Mouse (Mus musculus) ES-E14 (cell line): ENCODE measurements at regions not wholly inside any gene's neighbourhood (a gene's known extent, or its start where the extent isn't known, plus 50 kb on each side); places are given as distances from the start of the nearest gene placed in this dataset.
A peak's percentile ranks its signal among the peaks of the same experiment; 100 is the strongest.

ENCODE experiments used
- DNase-seq: peaks from one replicate; pipeline ENCODE4 v3.0.0-alpha.2; 2013; ENCODE audit warnings: low read depth, low spot score
- H3K27ac ChIP-seq: 2 replicates; pipeline ENCODE4 v1.5.1; 2012; ENCODE audit warnings: low read depth, mild to moderate bottlenecking, low read length, moderate library complexity, mixed read lengths; ENCODE audit not compliant: poor library complexity, insufficient read depth, severe bottlenecking
- H3K36me3 ChIP-seq: 2 replicates; pipeline ENCODE4 v1.6.1; 2012; ENCODE audit warnings: mild to moderate bottlenecking, low read length, moderate library complexity, mixed read lengths; ENCODE audit not compliant: control insufficient read depth, poor library complexity, insufficient read depth, severe bottlenecking
- H3K4me1 ChIP-seq, 2 experiments: fragments of 150-350 bp in 1 of 2; sonication (generic) in 1 of 2; 2 replicates each; pipeline ENCODE4 v1.6.1; 2012; ENCODE audit warnings: low read length in 2 of 2, mild to moderate bottlenecking in 1 of 2, mixed read lengths in 1 of 2; ENCODE audit not compliant: control insufficient read depth in 2 of 2, insufficient read depth in 2 of 2, poor library complexity in 1 of 2
- H3K4me3 ChIP-seq, 2 experiments: fragments of 150-350 bp in 1 of 2; sonication (generic) in 1 of 2; 2 replicates each; pipeline ENCODE4 v1.5.1; 2012; ENCODE audit warnings: low read length in 2 of 2, low read depth in 1 of 2, mild to moderate bottlenecking in 1 of 2, mixed read lengths in 1 of 2; ENCODE audit not compliant: insufficient read depth in 1 of 2, poor library complexity in 1 of 2, severe bottlenecking in 1 of 2
- H3K9ac ChIP-seq: 2 replicates; pipeline ENCODE4 v1.6.1; 2012; ENCODE audit warnings: low read depth, mild to moderate bottlenecking, low read length, mixed read lengths; ENCODE audit not compliant: poor library complexity, insufficient read depth, severe bottlenecking
- H3K9me3 ChIP-seq: fragments of 150-350 bp; sonication (generic); 2 replicates; pipeline ENCODE4 v1.6.1; 2012; ENCODE audit warnings: low read depth, mild to moderate bottlenecking, low read length; ENCODE audit not compliant: control insufficient read depth, insufficient read depth
- CHD2 ChIP-seq: IDR thresholded peaks from 2 replicates; pipeline ENCODE4 v1.6.1; 2014; ENCODE audit warnings: mild to moderate bottlenecking, low read depth, low read length, inconsistent platforms
- HCFC1 ChIP-seq: IDR thresholded peaks from 2 replicates; pipeline ENCODE4 v1.6.1; 2012; ENCODE audit warnings: low read length, inconsistent platforms, borderline replicate concordance; ENCODE audit not compliant: insufficient read depth
- MAFK ChIP-seq: IDR thresholded peaks from 2 replicates; pipeline ENCODE4 v1.6.1; 2014; ENCODE audit warnings: mild to moderate bottlenecking, low read depth, low read length, inconsistent platforms; ENCODE audit not compliant: insufficient read depth
- ZC3H11A ChIP-seq: IDR thresholded peaks from 2 replicates; pipeline ENCODE4 v1.6.1; 2012; ENCODE audit warnings: low read depth, mild to moderate bottlenecking, inconsistent platforms, low read length, borderline replicate concordance
- ZNF384 ChIP-seq: IDR thresholded peaks from 2 replicates; pipeline ENCODE4 v1.6.1; 2012; ENCODE audit warnings: low read depth, low read length, inconsistent platforms
- in situ Hi-C, 2 experiments: fragments of 600-800 bp; cut with MboI; formaldehyde crosslinking; loops; one replicate each; pipeline ENCODE4 v1.15.1; 2025; ENCODE audit warnings: low sequenced_read_pairs in 2 of 2, inconsistent platforms in 1 of 2; ENCODE audit not compliant: unreplicated experiment in 2 of 2

DNA sequence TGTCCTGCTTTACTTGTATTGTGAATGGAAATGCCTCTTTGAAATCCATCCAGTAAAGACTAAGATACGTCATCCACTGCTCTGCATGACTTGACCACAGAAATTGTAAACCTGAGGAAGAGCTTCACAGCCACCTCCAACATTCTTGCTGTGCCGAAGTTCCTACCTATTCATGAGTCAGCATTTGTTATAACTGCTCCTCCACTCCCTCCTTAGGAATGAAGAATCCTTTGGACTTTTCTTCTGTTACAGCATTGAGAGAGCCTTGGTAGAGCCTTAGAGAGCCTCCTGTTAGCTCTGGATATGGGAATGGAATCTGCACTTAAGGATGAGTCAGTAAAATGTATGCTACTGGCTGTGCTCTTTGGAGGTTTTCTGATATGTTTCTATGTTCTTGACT lies 750.5 kb upstream of the Gcfc2 start:
- no peak overlapping the region for H3K27ac ChIP-seq
- in situ Hi-C loops, result no loop called here
- H3K36me3 ChIP-seq, result no peaks in the 10 kb centered on the region
- H3K4me3 ChIP-seq, result no peak overlapping the region
- H3K4me1 ChIP-seq, result no peaks in the 10 kb centered on the region
- DNase-seq, result no peak
- no peak overlapping the region for H3K9ac ChIP-seq
- peak; percentile 61; the same call in 1 of the 2 replicates for TF ChIP-seq MAFK
- TF ChIP-seq HCFC1, result no peak
- no peak for TF ChIP-seq CHD2
- H3K9me3 ChIP-seq, result no peaks in the 10 kb centered on the region

DNA sequence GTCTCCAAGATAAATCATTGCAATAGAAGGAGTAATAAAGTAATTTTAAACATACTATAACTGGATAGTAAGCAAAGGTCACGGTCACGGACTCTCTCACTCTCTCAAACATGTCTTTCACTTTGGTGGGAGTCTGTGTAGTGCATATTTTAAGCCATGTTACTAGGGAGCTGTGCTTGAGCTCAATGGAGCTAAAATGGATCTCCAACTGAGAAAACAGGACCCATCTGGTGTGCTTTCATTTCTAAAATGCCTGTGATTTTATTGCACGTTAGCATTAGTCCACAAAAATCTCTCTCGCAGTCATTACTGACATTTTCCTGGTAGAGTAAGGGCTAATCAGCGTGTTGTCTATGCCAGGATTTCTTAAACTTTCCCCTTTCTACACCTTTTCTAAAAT lies 733.3 kb upstream of the Gcfc2 start:
- Histone ChIP-seq H3K4me1 (no peaks in the 10 kb centered on the region), H3K9me3 (no peaks in the 10 kb centered on the region), H3K36me3 (no peaks in the 10 kb centered on the region), H3K4me3 (no peak overlapping the region), H3K9ac (no peak overlapping the region), H3K27ac (no peak overlapping the region)
- in situ Hi-C loops, result no loop called here
- DNase-seq, result no peak
- TF ChIP-seq MAFK (no peak), CHD2 (no peak), ZNF384 (no peak), ZC3H11A (no peak), HCFC1 (no peak)

DNA sequence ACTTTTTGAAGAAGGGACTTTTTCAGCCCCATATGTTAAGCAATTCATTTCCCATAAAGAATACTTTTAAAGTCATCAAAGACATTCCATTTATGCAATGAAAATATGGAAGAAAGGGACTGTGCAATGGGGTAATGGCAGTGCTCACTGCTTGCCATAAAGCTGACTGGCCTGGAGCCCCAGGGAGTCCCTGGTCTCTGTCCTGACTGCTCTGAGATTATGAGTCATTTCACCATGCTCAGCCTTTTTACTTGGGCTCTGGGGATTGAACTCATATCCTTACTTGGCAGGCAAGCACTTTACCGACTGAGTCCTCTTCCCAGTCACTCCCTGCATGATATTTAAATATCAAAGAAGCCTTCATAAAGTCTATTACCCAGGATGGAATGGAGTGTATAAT lies 712.9 kb upstream of the Gcfc2 start:
- Histone ChIP-seq H3K9ac (no peak overlapping the region), H3K4me1 (no peaks in the 10 kb centered on the region), H3K27ac (no peak overlapping the region), H3K9me3 (no peaks in the 10 kb centered on the region), H3K4me3 (no peak overlapping the region), H3K36me3 (no peaks in the 10 kb centered on the region)
- no peak for DNase-seq
- in situ Hi-C loops, result no loop called here
- no peak for TF ChIP-seq ZNF384
- TF ChIP-seq MAFK, result no peak
- no peak for TF ChIP-seq HCFC1
- TF ChIP-seq ZC3H11A, result no peak
- TF ChIP-seq CHD2, result no peak

DNA sequence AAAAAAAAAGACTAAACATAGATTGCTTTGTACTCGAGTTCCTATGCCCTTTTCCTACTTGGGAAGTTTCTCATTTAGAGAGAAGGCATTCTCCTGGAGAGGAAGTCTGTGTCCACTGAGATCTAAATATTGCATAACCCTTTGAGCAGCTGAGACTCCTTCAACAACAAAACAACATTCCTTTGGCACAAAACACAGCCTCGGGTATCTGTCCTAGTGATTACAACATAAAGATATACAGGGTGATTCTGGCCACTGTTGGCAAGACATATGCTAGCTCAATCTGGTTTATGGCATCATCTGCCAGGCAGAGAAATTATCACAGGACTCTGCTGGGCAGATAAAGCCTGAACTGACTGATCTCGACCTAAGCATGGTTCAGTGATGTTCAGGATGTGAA lies 692.7 kb upstream of the Gcfc2 start:
- in situ Hi-C loops, result no loop called here
- Histone ChIP-seq H3K27ac (no peak overlapping the region), H3K4me3 (no peak overlapping the region), H3K4me1 (no peaks in the 10 kb centered on the region), H3K36me3 (no peaks in the 10 kb centered on the region), H3K9ac (no peak overlapping the region), H3K9me3 (no peaks in the 10 kb centered on the region)
- no peak for DNase-seq
- no peak for TF ChIP-seq HCFC1
- TF ChIP-seq ZNF384, result no peak
- TF ChIP-seq MAFK, result no peak
- TF ChIP-seq CHD2, result no peak
- TF ChIP-seq ZC3H11A, result no peak

DNA sequence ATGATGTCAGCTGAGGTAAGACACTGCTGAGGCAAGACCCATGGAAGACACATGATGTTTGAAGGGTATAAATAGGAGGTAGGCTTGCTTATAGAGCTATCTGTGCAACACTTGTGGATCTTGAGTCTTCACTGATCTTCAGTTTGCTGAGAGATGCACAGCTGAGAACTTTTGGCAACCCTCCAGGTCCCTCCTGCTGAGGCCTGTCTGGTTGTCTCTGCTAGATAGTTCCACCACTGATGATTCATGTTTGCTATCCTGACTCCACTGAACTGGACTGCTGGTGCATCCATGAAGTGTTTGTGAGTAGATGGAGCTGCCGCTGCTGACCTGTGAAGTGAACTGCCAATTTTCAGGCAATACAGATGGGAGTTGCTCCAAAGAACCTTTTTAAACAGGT lies 663.6 kb upstream of the Gcfc2 start:
- no peak for DNase-seq
- TF ChIP-seq ZC3H11A (no peak), ZNF384 (no peak), CHD2 (no peak), MAFK (no peak), HCFC1 (no peak)
- H3K4me1 ChIP-seq, result no peaks in the 10 kb centered on the region
- H3K9me3 ChIP-seq, result no peaks in the 10 kb centered on the region
- H3K27ac ChIP-seq, result no peak overlapping the region
- H3K4me3 ChIP-seq, result no peak overlapping the region
- H3K36me3 ChIP-seq, result no peaks in the 10 kb centered on the region
- no peak overlapping the region for H3K9ac ChIP-seq
- in situ Hi-C loops, result no loop called here
